Mouse (Mus musculus): Measurements from ENCODE around the gene Pnldc1. TPM values are rescaled to one million over a fixed set of nuclear protein-coding genes. Genes with fewer than 3 reads are reported as not detected.
"Not testable (repeated sequence)": the region's sequence is repeated elsewhere in the genome, so short reads cannot be mapped to it uniquely, and the experiment has no call there.

The Pnldc1 gene
- polyA plus RNA-seq, 1 experiment from 2014 or later = 2.0 TPM

GRCm38 (mm10) chr17:12935719-12936118, 25.7 kb upstream of the Pnldc1 start:
- Histone ChIP-seq H3K27me3 (no peaks in the 10 kb centered on the region), H3K9me3 (no peaks in the 10 kb centered on the region), H3K9ac (replicated peaks) (no peak overlapping the region), H3K4me2 (replicated peaks) (no peak overlapping the region), H3K27ac (no peak overlapping the region), H3K4me1 (replicated peaks) (peaks cover 10% of the 10 kb centered on the region), H3K4me3 (replicated peaks) (no peak overlapping the region), H3K36me3 (no peaks in the 10 kb centered on the region)
- no peak for ATAC-seq
- 44% methylated on average over 4 of the region's 4 CpGs for WGBS

GRCm38 (mm10) chr17:12931576-12931975, 21.5 kb upstream of the Pnldc1 start:
- not testable (repeated sequence) for H3K9ac ChIP-seq (replicated peaks); H3K27ac ChIP-seq; H3K9me3 ChIP-seq; H3K4me3 ChIP-seq (replicated peaks); H3K27me3 ChIP-seq; ATAC-seq; H3K4me1 ChIP-seq (replicated peaks); H3K4me2 ChIP-seq (replicated peaks)
- peaks cover 12% of the 10 kb centered on the region for H3K36me3 ChIP-seq
- 83% methylated on average over 5 of the region's 5 CpGs for WGBS

DNA sequence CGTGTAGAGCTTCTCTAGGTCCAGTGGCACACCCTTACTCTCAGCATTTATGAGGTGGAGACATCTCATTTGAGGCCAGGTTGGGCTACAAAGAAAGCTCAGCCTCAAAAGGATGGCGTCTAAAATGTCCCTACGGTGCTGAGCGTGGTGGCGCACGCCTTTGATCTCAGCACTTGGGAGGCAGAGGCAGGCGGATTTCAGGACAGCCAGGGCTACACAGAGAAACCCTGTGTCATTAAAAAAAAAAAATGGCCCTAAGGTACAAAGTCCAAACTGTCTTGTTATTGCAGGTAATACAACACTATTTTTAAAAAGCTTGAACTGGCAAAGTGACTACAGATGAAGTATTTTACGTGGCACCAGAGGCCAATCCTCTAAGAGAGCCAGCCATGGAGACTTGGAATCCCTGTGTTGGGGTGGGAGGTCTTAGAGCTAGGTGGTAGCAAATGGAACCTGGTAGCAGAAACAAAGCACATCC, 15.7 kb upstream of the Pnldc1 start:
- H3K27me3 ChIP-seq = no peaks in the 10 kb centered on the region
- H3K4me3 ChIP-seq (replicated peaks) = no peak overlapping the region
- H3K36me3 ChIP-seq = peaks cover 65% of the 10 kb centered on the region
- WGBS = 89% methylated on average over 8 of the region's 8 CpGs
- H3K9me3 ChIP-seq = no peaks in the 10 kb centered on the region
- no peaks in the 10 kb centered on the region for H3K4me1 ChIP-seq (replicated peaks)
- ATAC-seq = no peak
- H3K27ac ChIP-seq = no peak overlapping the region
- H3K9ac ChIP-seq (replicated peaks) = no peak overlapping the region
- H3K4me2 ChIP-seq (replicated peaks) = no peak overlapping the region

GRCm38 (mm10) chr17:12925001-12925400, 15.0 kb upstream of the Pnldc1 start:
- H3K4me1 ChIP-seq (replicated peaks) = no peaks in the 10 kb centered on the region
- H3K4me3 ChIP-seq (replicated peaks) = no peak overlapping the region
- no peaks in the 10 kb centered on the region for H3K9me3 ChIP-seq
- no peak overlapping the region for H3K27ac ChIP-seq
- no peak overlapping the region for H3K4me2 ChIP-seq (replicated peaks)
- WGBS = 94% methylated on average over 3 of the region's 3 CpGs
- no peak overlapping the region for H3K9ac ChIP-seq (replicated peaks)
- no peak for ATAC-seq
- no peaks in the 10 kb centered on the region for H3K27me3 ChIP-seq
- peaks cover 72% of the 10 kb centered on the region for H3K36me3 ChIP-seq

GRCm38 (mm10) chr17:12921073-12921472, 11.0 kb upstream of the Pnldc1 start:
- no peak overlapping the region for H3K4me3 ChIP-seq (replicated peaks)
- ATAC-seq = no peak
- peaks cover 13% of the 10 kb centered on the region for H3K4me1 ChIP-seq (replicated peaks)
- peaks cover 71% of the 10 kb centered on the region for H3K36me3 ChIP-seq
- no peak overlapping the region for H3K27ac ChIP-seq
- H3K27me3 ChIP-seq = no peaks in the 10 kb centered on the region
- WGBS = 88% methylated on average over 1 of the region's 1 CpGs
- no peak overlapping the region for H3K9ac ChIP-seq (replicated peaks)
- no peak overlapping the region for H3K4me2 ChIP-seq (replicated peaks)
- H3K9me3 ChIP-seq = no peaks in the 10 kb centered on the region

DNA sequence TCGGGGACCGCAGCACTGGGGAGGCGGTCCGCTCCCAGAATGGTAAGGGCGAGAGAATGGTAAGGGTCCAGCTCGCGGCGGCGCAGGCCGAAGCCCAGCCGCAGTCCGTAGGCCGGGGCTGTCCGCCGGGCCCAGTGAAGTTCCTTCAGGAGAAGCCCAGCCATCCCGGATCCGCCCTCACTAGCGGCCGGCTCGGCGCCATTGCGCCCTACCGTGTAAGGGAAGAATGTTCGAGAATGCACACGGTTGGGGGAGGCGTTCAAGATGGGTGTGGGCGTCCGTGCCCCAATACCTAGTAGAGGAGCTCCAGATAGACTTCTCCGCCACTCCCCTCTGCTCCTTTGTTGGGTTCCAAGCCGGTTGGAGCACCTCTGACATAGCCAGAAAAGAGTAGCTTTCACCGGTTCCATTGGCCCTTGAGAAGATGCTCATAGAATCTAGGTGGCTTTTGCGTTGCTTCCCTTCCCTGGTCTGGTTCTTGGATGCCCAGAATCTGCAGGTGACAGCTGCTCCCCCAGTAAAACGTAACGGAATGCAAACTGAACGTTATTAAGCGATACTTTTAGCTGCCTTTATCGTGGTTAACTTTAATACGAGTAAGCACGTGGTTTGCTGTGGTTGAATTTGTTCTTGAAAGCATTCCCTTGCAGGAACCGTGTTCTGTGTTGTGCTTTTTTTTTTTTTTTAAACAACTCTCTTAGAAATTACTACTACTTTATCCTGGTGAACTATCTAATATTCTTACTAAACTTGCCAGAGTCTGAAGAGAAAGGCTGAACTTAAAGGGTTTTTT, 6.8 kb upstream of the Pnldc1 start:
- ATAC-seq = peak; percentile 72
- Histone ChIP-seq H3K4me3 (replicated peaks) (peak overlapping the region; percentile 85), H3K27me3 (no peaks in the 10 kb centered on the region), H3K9me3 (no peaks in the 10 kb centered on the region), H3K36me3 (peaks cover 54% of the 10 kb centered on the region), H3K9ac (replicated peaks) (peak overlapping the region; percentile 97), H3K27ac (peak overlapping the region; percentile 81), H3K4me2 (replicated peaks) (peak overlapping the region; percentile 91), H3K4me1 (replicated peaks) (peaks cover 21% of the 10 kb centered on the region)
- under 1% methylated on average over 40 of the region's 40 CpGs for WGBS

- Histone ChIP-seq H3K4me3 (replicated peaks) (peak within 1 kb of the TSS; percentile 85), H3K9me3 (no peaks in the 10 kb centered on the region), H3K27me3 (no peaks in the 10 kb centered on the region), H3K27ac (peak within 1 kb of the TSS; percentile 81), H3K36me3 (peaks cover 55% of the 10 kb centered on the region), H3K4me1 (replicated peaks) (peaks cover 21% of the 10 kb centered on the region), H3K9ac (replicated peaks) (peak within 1 kb of the TSS; percentile 97), H3K4me2 (replicated peaks) (peak within 1 kb of the TSS; percentile 91)
- ATAC-seq = peak; percentile 99
- WGBS = under 1% methylated on average over 56 of the region's 56 CpGs
These were observed 6.0 kb upstream of the Pnldc1 start, which contains the start of gene Mrpl18 for GRCm38 (mm10) chr17:12915881-12916583. Mrpl18 (minus strand) TSS chr17:12916345.

DNA sequence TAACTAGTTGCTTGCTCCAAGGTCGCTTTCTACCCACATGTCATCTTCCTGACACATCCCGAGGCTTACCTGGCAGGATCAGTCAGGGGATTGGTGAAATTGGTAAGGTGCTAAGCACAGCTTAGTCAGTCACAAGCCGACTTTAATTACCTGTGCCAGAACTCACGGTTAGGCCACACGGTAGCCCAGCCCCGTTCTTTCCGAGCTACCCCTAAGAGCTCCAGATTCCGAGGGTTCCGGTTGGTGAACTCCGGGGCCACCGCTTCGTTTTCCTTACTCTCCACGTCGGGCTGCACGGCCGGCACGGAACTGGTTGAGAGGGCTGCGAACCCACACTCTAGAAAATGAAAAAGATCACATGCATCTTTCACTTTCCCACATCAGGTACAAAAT, 5.5 kb upstream of the Pnldc1 start, which contains the start of gene Tcp1:
TSS of gene Tcp1 (plus strand) at position 214 of the 393 bp plus-strand sequence.
- Histone ChIP-seq H3K4me2 (replicated peaks) (peak within 1 kb of the TSS; percentile 91), H3K9me3 (no peaks in the 10 kb centered on the region), H3K27ac (peak within 1 kb of the TSS; percentile 81), H3K9ac (replicated peaks) (peak within 1 kb of the TSS; percentile 97), H3K36me3 (peaks cover 55% of the 10 kb centered on the region), H3K4me3 (replicated peaks) (peak within 1 kb of the TSS; percentile 85), H3K27me3 (no peaks in the 10 kb centered on the region), H3K4me1 (replicated peaks) (peaks cover 21% of the 10 kb centered on the region)
- ATAC-seq = peak; percentile 4
- WGBS = 1% methylated on average over 18 of the region's 18 CpGs

GRCm38 (mm10) chr17:12910391-12910790, 361 bp upstream of the Pnldc1 start:
- Histone ChIP-seq H3K36me3 (peaks cover 56% of the 10 kb centered on the region), H3K27ac (no peak overlapping the region), H3K27me3 (no peaks in the 10 kb centered on the region), H3K9me3 (no peaks in the 10 kb centered on the region), H3K9ac (replicated peaks) (no peak overlapping the region), H3K4me2 (replicated peaks) (no peak overlapping the region), H3K4me1 (replicated peaks) (peaks cover 8% of the 10 kb centered on the region), H3K4me3 (replicated peaks) (no peak overlapping the region)
- 89% methylated on average over 8 of the region's 8 CpGs for WGBS
- no peak for ATAC-seq

GRCm38 (mm10) chr17:12906436-12906835, 3.6 kb downstream of the Pnldc1 start:
- Histone ChIP-seq H3K36me3 (peaks cover 44% of the 10 kb centered on the region), H3K27ac (no peak overlapping the region), H3K4me1 (replicated peaks) (peaks cover 9% of the 10 kb centered on the region), H3K4me3 (replicated peaks) (no peak overlapping the region), H3K4me2 (replicated peaks) (no peak overlapping the region), H3K9ac (replicated peaks) (no peak overlapping the region), H3K9me3 (no peaks in the 10 kb centered on the region), H3K27me3 (no peaks in the 10 kb centered on the region)
- WGBS = 92% methylated on average over 9 of the region's 9 CpGs
- ATAC-seq = no peak

GRCm38 (mm10) chr17:12905810-12906209, 4.2 kb downstream of the Pnldc1 start:
- 92% methylated on average over 4 of the region's 4 CpGs for WGBS
- Histone ChIP-seq H3K4me3 (replicated peaks) (no peak overlapping the region), H3K9ac (replicated peaks) (no peak overlapping the region), H3K4me1 (replicated peaks) (peaks cover 9% of the 10 kb centered on the region), H3K9me3 (no peaks in the 10 kb centered on the region), H3K27ac (no peak overlapping the region), H3K27me3 (no peaks in the 10 kb centered on the region), H3K4me2 (replicated peaks) (no peak overlapping the region), H3K36me3 (peaks cover 44% of the 10 kb centered on the region)
- ATAC-seq = no peak

DNA sequence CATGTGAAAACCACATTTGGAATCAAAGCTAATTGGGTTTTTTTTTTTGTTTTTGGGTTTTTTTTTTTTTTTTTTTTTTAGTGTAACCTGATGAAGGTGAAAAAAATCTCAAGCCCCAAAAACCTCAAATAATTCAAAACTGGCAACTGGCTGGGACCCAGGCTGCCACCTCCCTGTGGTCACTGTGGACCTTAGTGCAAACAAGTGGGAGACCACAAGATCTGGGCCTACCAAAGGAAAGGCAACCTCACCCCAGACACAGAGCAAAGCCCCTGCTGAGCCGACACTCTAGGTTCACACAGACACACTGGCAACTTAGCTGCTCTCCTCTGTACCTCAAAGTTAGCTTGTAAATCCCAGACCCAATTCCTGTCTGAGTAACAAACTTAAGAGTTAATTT, 5.7 kb downstream of the Pnldc1 start:
- H3K4me3 ChIP-seq (replicated peaks) = no peak overlapping the region
- no peaks in the 10 kb centered on the region for H3K27me3 ChIP-seq
- no peak for ATAC-seq
- peaks cover 9% of the 10 kb centered on the region for H3K4me1 ChIP-seq (replicated peaks)
- no peak overlapping the region for H3K9ac ChIP-seq (replicated peaks)
- no peak overlapping the region for H3K4me2 ChIP-seq (replicated peaks)
- H3K9me3 ChIP-seq = no peaks in the 10 kb centered on the region
- 75% methylated on average over 1 of the region's 1 CpGs for WGBS
- H3K27ac ChIP-seq = no peak overlapping the region
- H3K36me3 ChIP-seq = peaks cover 43% of the 10 kb centered on the region
